Mouse (Mus musculus) kidney, adult 11 months (tissue): Measurements from ENCODE around the gene Map3k21.

Experiments used
- DNase-seq: peaks from one replicate; pipeline ENCODE4 v3.0.0; 2022

Gene Map3k21

DNA sequence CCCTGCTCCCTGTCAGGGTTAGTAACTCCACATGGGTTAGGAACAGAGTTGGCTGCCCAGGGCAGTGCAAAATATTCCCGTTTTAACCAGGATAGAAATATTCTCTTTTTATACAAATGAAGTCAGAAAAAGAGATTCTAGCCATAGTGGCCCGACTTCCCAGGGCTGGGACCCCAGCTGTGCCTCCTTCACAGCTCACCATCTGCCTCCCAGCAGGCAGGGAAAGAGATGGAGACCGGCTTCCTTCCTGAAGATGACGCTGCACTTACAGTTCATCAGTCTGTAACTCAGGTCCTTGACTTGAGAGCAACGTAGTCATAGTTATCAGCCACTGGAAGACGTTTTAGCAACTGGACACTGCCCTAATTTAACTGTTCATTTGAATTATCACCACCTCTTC, 70.6 kb downstream of the Map3k21 start:
- DNase-seq: no peak

DNA sequence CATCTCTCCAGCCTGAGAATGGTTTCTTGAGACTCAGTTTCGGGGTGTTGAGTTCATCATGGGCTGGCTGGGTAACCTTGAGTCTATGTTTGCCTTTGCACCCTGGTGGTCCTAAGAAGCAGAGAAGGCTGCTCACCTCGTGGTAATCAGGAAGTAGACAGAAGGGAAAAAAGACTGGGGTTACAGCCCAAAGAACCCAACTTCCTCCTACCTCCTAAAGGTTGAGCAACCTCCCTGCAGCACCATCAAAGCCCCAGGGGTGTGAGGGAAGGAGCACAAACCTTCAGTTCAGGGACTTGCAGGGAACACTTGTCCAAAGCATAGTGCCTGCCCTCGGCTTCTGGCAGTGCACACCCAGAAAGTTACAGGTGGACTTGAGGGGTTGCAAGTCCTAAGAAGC, 73.3 kb downstream of the Map3k21 start:
- no peak for DNase-seq

DNA sequence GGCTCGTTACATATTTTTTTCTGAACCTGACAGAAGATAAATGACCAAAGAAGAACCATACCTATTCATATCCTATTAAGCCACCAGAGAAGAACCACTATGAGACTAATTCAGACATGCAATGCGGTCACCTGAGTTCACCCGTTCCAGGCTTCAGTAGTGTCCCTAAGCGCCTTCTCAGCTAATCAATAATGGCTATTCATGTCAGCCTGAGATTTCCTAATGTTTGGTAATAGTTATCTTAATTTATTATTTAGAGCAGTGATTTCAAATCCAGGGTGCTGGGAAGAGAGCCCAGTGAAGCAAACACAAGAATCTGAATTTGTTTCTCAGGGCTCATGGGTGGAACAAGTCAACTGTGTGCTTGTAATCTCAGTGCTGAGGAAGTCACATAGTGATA, 73.9 kb downstream of the Map3k21 start:
- DNase-seq: no peak

DNA sequence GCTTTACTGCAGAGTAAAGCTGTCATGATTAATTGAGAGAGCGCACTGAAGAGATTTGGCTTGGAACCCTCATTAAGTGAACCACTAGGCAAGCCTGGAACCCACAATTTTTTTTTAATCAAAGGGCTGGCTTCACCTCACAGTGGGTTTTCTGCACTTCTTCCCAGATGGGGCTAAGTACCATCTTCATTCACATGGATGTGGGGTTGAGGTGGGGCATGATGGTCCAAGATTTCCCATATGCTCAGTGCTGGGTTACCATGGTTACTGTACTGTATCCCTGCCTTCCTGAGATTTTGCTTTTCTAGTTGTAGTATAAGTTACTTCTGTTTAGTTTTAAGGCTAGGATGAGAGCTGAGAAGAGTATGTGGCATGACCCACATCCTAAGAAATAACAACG, 75.1 kb downstream of the Map3k21 start:
- DNase-seq: no peak

GRCm38 (mm10) chr8:125986999-125987589, 76.8 kb downstream of the Map3k21 start:
- DNase-seq: no peak

- no peak for DNase-seq
Measured at GRCm38 (mm10) chr8:125987996-125988395, 77.7 kb downstream of the Map3k21 start.

- no peak for DNase-seq
Measured at GRCm38 (mm10) chr8:125993636-125994035, 83.4 kb downstream of the Map3k21 start.

- DNase-seq: peak; percentile 79
Measured at GRCm38 (mm10) chr8:125995101-125995986, 85.1 kb downstream of the Map3k21 start, which contains the start of gene Kcnk1. Gene Kcnk1, plus strand, starts transcription at chr8:125995170.

GRCm38 (mm10) chr8:125996031-125996839, 86.0 kb downstream of the Map3k21 start:
- peak; percentile 78 for DNase-seq

DNA sequence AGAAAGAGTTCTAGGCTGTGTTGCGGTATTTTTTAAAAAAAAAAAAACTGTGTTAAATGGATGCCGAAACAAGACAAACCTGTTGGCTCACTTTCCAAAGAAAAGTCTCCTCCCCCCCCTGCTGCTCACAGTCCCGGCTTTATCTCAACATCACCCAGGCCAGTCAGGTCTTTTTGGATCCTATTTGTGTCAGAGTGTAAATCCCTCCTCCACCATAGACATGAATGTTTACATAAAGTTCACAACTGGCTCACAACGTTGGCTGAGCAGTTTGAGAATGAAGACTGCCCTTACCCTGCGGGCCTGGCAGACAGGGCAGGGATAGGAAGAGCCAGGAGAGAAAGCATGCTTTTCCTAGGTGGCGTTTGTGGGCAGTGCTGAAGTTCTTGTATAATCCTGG, 86.7 kb downstream of the Map3k21 start:
- DNase-seq: peak; percentile 21
